Mouse (Mus musculus): Measurements from ENCODE around the gene Itga6. TPM values are rescaled to one million over a fixed set of nuclear protein-coding genes. Genes with fewer than 3 reads are reported as not detected.

Gene Itga6
- polyA plus RNA-seq, 1 experiment from 2014 or later, result 97.5 TPM

DNA sequence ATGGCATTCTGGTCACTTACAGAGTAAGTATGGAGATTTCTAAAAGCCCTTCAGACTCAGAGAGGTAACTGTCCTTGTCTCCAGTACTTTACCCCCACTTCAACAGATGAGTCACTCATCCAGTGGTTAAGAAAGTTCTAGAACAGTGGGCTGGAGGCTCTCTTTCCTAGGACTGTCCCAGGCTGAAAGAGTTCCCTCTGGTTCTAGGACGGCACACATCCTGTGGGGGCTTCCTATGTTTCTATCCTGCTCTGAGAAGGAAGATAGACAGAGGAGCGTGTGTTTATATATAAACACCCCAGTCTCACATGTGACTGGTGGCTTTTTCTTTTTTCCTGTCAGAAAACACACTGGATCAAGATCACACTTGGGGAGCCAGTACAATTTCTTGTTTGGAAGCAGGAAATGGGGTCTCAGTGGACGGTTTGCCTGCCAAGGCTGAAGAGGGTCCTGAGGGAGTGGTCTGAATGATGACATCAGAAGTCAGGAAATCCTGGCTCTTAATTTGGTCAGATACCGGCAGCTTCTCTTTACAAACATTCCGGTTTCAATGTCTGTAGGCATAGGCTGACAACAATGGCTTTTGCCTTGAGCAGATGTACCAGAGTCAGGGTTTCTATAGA lies 34.0 kb downstream of the Itga6 start:
- H3K9ac ChIP-seq, result no peak overlapping the region
- H3K4me1 ChIP-seq (ENCODE audit: insufficient read depth), result peaks cover 10% of the 10 kb centered on the region; the same call in 1 of the 2 replicates
- no peak overlapping the region for H3K4me3 ChIP-seq (ENCODE audit: low read depth, low read length)
- 25% methylated on average over 5 of the region's 5 CpGs for WGBS
- ATAC-seq (ENCODE audit: insufficient read depth), result peak; percentile 77
- H3K27ac ChIP-seq (ENCODE audit: low read depth), result peak overlapping the region; percentile 39
- no peaks in the 10 kb centered on the region for H3K36me3 ChIP-seq (ENCODE audit: insufficient read depth)
- peak; percentile 79 for DNase-seq
- no peak for TF ChIP-seq CTCF (IDR thresholded peaks at IDR 0.05; ENCODE audit: low read depth)
- H3K9me3 ChIP-seq (ENCODE audit: low read depth, low read length), result no peaks in the 10 kb centered on the region
- H3K4me2 ChIP-seq, result no peak overlapping the region
- H3K27me3 ChIP-seq (ENCODE audit: insufficient read depth, low read length), result no peaks in the 10 kb centered on the region; the same call in 1 of the 2 replicates

DNA sequence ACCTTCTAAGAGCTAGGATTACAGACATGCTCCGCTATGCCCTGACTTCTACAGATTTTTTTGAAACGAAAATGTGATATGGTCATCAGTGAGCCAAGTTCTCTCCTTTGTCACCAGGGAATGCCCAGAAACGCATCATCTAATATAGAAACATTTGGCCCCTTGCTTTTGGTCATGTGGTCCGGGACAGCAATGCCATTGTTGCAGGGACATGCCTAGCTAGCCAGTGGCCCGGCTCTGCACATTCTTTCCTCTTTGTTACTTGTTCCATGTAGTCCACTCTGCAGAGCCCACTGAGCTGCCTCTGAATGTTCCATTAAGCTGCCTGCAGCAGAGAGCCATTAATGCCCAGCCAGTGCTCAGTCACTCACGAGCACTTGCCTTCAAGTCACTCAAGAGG lies 34.6 kb downstream of the Itga6 start:
- Histone ChIP-seq H3K9me3 (ENCODE audit: low read depth, low read length) (no peaks in the 10 kb centered on the region), H3K4me3 (ENCODE audit: low read depth, low read length) (no peak overlapping the region), H3K4me1 (ENCODE audit: insufficient read depth) (peaks cover 10% of the 10 kb centered on the region; the same call in 1 of the 2 replicates), H3K27me3 (ENCODE audit: insufficient read depth, low read length) (no peaks in the 10 kb centered on the region; the same call in 1 of the 2 replicates), H3K9ac (no peak overlapping the region), H3K27ac (ENCODE audit: low read depth) (peak overlapping the region; percentile 78; the same call in 1 of the 2 replicates), H3K4me2 (no peak overlapping the region), H3K36me3 (ENCODE audit: insufficient read depth) (no peaks in the 10 kb centered on the region)
- TF ChIP-seq CTCF (IDR thresholded peaks at IDR 0.05; ENCODE audit: low read depth), result no peak
- DNase-seq (no peak), ATAC-seq (ENCODE audit: insufficient read depth) (no peak)
- WGBS, result 68% methylated on average over 6 of the region's 6 CpGs

DNA sequence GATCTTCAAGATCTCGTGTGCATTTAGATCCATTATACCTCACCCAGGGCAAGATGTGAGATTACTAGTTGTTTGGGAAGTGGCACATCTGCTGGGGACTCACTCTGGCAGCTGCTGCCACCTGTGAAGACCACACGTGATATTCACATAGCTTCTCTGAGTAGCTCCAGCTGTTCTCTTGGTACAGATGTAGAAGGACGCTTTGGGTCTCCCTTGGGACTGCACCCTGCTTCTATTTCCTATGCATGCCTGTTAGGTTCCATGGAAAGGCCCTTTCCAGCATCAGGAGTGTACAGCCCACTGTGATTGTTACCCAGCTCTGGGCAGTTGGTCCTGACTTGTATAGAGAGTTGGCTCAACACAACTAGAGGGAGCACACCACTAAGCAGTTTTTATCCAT lies 39.8 kb downstream of the Itga6 start:
- WGBS, result 43% methylated on average over 3 of the region's 3 CpGs
- TF ChIP-seq CTCF (IDR thresholded peaks at IDR 0.05; ENCODE audit: low read depth), result no peak
- no peak for ATAC-seq (ENCODE audit: insufficient read depth)

DNA sequence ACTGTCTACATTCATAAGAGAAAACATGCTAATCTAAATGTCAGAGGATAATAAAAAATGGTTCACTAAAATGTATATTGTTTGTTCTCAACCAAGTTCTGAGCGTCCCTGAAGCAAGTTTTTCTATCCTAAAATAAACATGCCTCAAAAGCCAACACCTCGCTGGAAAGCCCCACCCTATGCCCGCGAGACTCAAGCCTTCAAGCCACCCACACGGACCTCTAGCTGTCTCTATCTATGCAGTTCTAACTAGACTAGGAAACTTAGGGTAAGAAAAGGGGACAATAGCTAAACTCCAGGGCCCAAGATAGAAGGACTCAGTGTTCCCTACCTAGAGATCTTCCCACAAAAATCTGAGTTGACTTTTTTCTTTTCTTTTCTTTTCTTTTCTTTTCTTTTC lies 40.6 kb downstream of the Itga6 start:
- Histone ChIP-seq H3K9ac (no peak overlapping the region), H3K4me1 (ENCODE audit: insufficient read depth) (0 out of 2 replicates have a peak, but pooled peaks cover 3% of the 10 kb centered on the region), H3K36me3 (ENCODE audit: insufficient read depth) (no peaks in the 10 kb centered on the region), H3K4me3 (ENCODE audit: low read depth, low read length) (no peak overlapping the region), H3K27me3 (ENCODE audit: insufficient read depth, low read length) (peaks cover 13% of the 10 kb centered on the region), H3K4me2 (peak overlapping the region; percentile 89), H3K27ac (ENCODE audit: low read depth) (no peak overlapping the region), H3K9me3 (ENCODE audit: low read depth, low read length) (no peaks in the 10 kb centered on the region)
- DNase-seq (no peak), ATAC-seq (ENCODE audit: insufficient read depth) (no peak)
- WGBS, result 18% methylated on average over 5 of the region's 5 CpGs
- TF ChIP-seq CTCF (IDR thresholded peaks at IDR 0.05; ENCODE audit: low read depth), result no peak

More for the DNA sequence above, 39.8 kb downstream of the Itga6 start:
- no peak overlapping the region for H3K27ac ChIP-seq (ENCODE audit: low read depth)
- H3K27me3 ChIP-seq (ENCODE audit: insufficient read depth, low read length), result peaks cover 13% of the 10 kb centered on the region
- H3K9ac ChIP-seq, result no peak overlapping the region
- no peak overlapping the region for H3K4me3 ChIP-seq (ENCODE audit: low read depth, low read length)
- no peak overlapping the region for H3K4me2 ChIP-seq
- no peaks in the 10 kb centered on the region for H3K9me3 ChIP-seq (ENCODE audit: low read depth, low read length)
- H3K4me1 ChIP-seq (ENCODE audit: insufficient read depth), result 0 out of 2 replicates have a peak, but pooled peaks cover 3% of the 10 kb centered on the region
- DNase-seq, result no peak
- H3K36me3 ChIP-seq (ENCODE audit: insufficient read depth), result no peaks in the 10 kb centered on the region

DNA sequence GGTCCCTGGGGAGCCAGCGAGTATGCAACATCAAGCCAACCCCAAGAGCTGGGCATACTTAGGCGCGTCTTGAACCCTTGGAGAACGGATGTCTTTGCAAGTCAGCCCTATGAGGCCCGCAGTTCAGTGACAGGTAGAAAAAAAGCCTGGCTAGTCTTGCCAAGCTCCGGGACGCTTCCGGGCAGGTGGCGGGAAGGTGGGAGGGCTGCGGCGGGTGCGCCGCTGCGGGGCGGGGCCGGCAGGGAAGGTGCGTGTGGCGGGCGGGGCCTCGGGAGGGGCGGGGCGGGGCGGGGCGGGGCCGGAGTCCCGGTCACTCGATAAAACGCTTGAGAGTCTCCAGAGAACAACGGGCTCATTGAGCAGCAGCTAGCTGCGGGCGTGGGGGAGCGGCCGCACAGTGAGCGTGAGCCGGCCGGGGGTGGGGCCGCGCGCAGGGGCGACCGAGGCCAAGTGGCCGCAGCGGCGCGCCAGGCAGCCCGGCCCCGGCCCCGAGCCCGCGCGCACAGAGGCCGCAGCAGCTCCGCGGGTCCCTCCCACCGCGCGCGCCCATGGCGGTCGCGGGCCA lies 41.3 kb downstream of the Itga6 start:
- no peaks in the 10 kb centered on the region for H3K9me3 ChIP-seq (ENCODE audit: low read depth, low read length)
- WGBS, result under 1% methylated on average over 59 of the region's 61 CpGs
- 0 out of 2 replicates have a peak, but pooled peaks cover 3% of the 10 kb centered on the region for H3K4me1 ChIP-seq (ENCODE audit: insufficient read depth)
- H3K36me3 ChIP-seq (ENCODE audit: insufficient read depth), result no peaks in the 10 kb centered on the region
- DNase-seq (peak; percentile 78), ATAC-seq (ENCODE audit: insufficient read depth) (peak; percentile 89)
- peak overlapping the region; percentile 73 for H3K4me3 ChIP-seq (ENCODE audit: low read depth, low read length)
- peak overlapping the region; percentile 89 for H3K27ac ChIP-seq (ENCODE audit: low read depth)
- peaks cover 13% of the 10 kb centered on the region for H3K27me3 ChIP-seq (ENCODE audit: insufficient read depth, low read length)
- no peak for TF ChIP-seq CTCF (IDR thresholded peaks at IDR 0.05; ENCODE audit: low read depth)
- H3K4me2 ChIP-seq, result peak overlapping the region; percentile 89
- H3K9ac ChIP-seq, result peak overlapping the region; percentile 80

DNA sequence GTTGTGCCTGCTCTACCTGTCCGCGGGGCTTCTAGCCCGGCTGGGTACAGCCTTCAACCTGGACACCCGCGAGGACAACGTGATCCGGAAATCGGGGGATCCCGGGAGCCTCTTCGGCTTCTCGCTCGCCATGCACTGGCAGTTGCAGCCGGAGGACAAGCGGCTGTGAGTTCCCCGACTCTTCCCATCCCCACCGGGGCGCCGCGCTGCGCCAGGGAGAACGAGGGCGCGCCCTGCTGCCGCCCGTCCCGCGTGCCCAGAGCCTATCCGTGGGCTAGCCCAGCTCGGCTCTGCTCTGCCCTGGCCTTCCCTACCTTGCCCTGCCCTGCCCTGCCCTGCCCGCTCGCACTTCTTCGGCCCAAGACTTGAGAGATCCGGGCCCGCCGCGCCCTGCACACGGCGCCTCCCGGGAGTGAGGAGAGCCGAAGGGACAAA lies 41.8 kb downstream of the Itga6 start:
- Histone ChIP-seq H3K9me3 (ENCODE audit: low read depth, low read length) (no peaks in the 10 kb centered on the region), H3K27me3 (ENCODE audit: insufficient read depth, low read length) (peaks cover 13% of the 10 kb centered on the region), H3K27ac (ENCODE audit: low read depth) (peak overlapping the region; percentile 89), H3K4me1 (ENCODE audit: insufficient read depth) (0 out of 2 replicates have a peak, but pooled peaks cover 3% of the 10 kb centered on the region), H3K4me3 (ENCODE audit: low read depth, low read length) (peak overlapping the region; percentile 73), H3K36me3 (ENCODE audit: insufficient read depth) (no peaks in the 10 kb centered on the region), H3K4me2 (peak overlapping the region; percentile 89), H3K9ac (peak overlapping the region; percentile 80)
- DNase-seq (peak; percentile 65), ATAC-seq (ENCODE audit: insufficient read depth) (peak; percentile 78)
- 0% methylated on average over 35 of the region's 40 CpGs for WGBS
- TF ChIP-seq CTCF (IDR thresholded peaks at IDR 0.05; ENCODE audit: low read depth), result no peak

All from lung, embryonic 14.5 days (tissue).